Mouse (Mus musculus): ENCODE data around the gene Ckap2l. TPM values are rescaled to one million over a fixed set of nuclear protein-coding genes. Genes with fewer than 3 reads are reported as not detected.
A peak's percentile ranks its signal among the peaks of the same experiment; 100 is the strongest.

Gene Ckap2l
- total RNA-seq (2015; ENCODE audit: low replicate concordance), result 47.4 and 54.4 TPM in 2 replicates
- total RNA-seq (2017; ENCODE audit: low replicate concordance), result 23.1 and 26.3 TPM in 2 replicates

GRCm38 (mm10) chr2:129296671-129297588 is at the start of gene Ckap2l:
Gene Ckap2l, minus strand, starts transcription at chr2:129297212.
- peak; percentile 94 for ATAC-seq (replicated peaks; ENCODE audit: low FRiP score, poor library complexity, severe bottlenecking)

- ATAC-seq (replicated peaks; ENCODE audit: low FRiP score, poor library complexity, severe bottlenecking), result no peak
These were observed 41.2 kb upstream of the Ckap2l start for GRCm38 (mm10) chr2:129338138-129338621.

DNA sequence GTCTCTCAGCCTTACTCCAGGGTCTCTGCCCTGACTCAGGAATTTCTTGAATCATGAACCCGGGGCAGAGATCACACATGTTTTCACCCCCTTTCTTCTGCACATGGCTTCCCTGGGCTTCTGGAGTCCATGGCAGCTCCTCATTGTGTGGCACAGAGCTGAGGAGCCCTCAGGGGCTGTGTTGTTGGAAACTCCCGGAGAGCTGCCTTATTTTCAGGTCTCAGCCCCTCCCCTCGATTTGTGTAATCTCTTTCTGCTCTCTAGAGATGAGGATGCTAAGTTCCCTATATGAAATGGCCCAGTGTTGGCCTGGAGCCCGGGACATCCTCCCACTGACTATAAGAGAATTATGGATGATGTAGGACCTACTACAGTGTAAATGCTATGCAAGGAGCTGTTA is 36.5 kb upstream of the Ckap2l start:
- no peak for ATAC-seq (replicated peaks; ENCODE audit: low FRiP score, poor library complexity, severe bottlenecking)

DNA sequence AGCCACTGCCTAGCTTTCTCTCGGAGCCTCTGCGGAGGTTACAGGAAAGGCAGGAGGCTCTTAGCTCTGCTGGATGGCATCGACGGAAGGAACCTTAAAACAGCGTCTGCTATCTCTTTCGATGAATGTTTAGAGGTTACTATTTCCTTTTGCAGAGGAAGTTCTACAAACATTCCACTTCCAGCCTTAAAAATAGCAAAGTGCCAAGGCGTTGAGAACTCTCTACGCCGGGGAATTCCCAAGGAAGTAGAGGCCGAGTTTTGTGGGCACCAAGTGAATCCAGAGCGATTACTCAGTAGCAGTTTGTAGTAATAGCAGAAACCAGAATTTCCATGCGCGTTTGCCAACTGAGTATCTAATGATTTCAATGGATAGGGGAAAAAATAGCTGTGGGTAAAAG is 33.5 kb upstream of the Ckap2l start:
- ATAC-seq (replicated peaks; ENCODE audit: low FRiP score, poor library complexity, severe bottlenecking), result no peak

DNA sequence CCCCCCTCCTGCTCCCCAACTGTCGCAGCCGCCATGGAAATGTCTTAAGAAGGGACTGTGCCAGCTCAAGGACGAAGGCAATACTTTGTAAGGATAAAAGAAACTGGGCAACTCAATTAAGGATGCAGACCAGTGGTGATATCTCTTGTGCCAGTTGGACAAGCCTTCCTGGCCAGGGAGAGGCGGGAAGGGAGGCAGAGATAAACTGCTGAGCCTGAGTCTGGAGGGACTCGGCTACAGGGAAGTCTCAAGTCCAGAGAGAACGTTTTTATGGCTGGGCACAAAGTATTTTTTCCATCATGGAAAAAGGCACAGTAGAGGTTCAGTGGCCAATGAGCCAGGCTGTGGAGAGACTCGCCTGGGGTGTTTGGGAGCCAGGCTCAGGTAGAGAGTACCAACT is 33.0 kb upstream of the Ckap2l start:
- no peak for ATAC-seq (replicated peaks; ENCODE audit: low FRiP score, poor library complexity, severe bottlenecking)

GRCm38 (mm10) chr2:129328238-129328637 is 31.2 kb upstream of the Ckap2l start:
- no peak for ATAC-seq (replicated peaks; ENCODE audit: low FRiP score, poor library complexity, severe bottlenecking)

GRCm38 (mm10) chr2:129324216-129324615 is 27.2 kb upstream of the Ckap2l start:
- ATAC-seq (replicated peaks; ENCODE audit: low FRiP score, poor library complexity, severe bottlenecking), result no peak

DNA sequence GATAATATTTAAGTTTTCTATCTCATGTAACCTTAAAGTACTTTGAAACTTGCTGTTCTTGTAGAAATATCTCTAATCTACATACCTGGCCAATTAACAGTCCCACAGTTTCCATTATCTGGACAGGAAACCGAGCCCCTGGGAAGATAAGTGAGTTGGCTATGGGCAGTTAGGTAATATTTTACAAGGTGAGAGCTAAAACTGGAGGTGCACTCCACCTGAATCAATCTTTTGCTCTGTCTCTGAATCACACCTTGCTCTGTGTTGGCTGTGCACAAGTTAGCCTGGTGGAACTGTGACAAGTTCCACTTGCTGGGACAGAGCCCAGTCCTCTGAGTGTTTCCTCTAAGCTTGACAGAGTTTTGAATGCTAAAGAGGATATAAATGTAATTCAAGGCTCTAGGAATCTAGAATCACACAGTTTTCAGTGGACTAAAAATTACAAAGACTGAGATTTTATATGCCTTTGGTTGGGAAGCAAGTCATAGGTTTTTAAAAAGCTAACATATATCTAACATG is 25.2 kb upstream of the Ckap2l start:
- no peak for ATAC-seq (replicated peaks; ENCODE audit: low FRiP score, poor library complexity, severe bottlenecking)

GRCm38 (mm10) chr2:129320033-129320605 is 23.1 kb upstream of the Ckap2l start:
- no peak for ATAC-seq (replicated peaks; ENCODE audit: low FRiP score, poor library complexity, severe bottlenecking)

GRCm38 (mm10) chr2:129315831-129316230 is 18.8 kb upstream of the Ckap2l start:
- no peak for ATAC-seq (replicated peaks; ENCODE audit: low FRiP score, poor library complexity, severe bottlenecking)

- ATAC-seq (replicated peaks; ENCODE audit: low FRiP score, poor library complexity, severe bottlenecking), result no peak
These were observed 17.9 kb upstream of the Ckap2l start for GRCm38 (mm10) chr2:129314880-129315279.

GRCm38 (mm10) chr2:129313934-129314333 is 16.9 kb upstream of the Ckap2l start:
- ATAC-seq (replicated peaks; ENCODE audit: low FRiP score, poor library complexity, severe bottlenecking), result no peak

GRCm38 (mm10) chr2:129309836-129310235 is 12.8 kb upstream of the Ckap2l start, which contains the start of gene Il1a:
Gene Il1a, minus strand, starts transcription at chr2:129309972.
- ATAC-seq (replicated peaks; ENCODE audit: low FRiP score, poor library complexity, severe bottlenecking), result no peak

DNA sequence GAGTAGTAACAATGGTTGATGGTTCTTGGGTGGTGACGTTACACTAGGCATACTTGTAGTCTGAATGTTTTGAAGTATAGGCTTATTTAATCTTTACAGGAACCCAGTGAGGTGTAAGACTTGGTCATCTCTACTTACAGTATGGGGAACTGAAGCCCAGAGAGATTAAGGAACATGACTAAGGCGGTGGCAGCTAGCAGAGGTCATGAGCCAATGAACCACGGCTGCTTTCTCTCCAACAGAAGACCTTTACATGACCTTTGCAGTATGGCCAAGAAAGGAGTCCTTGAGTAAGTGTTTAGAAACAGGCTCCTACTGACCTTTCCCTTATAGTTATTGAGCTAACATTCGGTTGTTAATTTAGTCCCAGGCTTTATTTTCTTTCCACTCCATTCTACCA is 9.0 kb upstream of the Ckap2l start:
- ATAC-seq (replicated peaks; ENCODE audit: low FRiP score, poor library complexity, severe bottlenecking), result no peak

DNA sequence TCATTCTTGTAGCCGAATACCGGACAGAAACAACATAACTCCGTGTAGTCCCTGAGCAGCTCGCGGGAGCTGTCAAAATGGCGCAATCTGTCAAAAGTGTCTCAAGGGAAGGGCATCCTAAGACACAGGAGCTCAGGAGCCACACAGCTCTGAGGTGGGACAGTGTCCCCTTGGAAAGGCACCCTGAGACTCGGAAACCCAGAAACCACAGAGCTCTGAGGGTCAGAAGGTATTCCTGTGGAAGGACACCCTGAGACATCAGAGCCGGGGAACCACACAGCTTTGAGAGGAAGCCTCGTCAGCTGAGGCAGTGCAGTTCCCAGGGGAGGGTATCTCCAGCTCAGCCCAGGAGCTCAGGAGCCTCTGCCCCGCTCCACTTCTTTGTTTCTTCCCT is 574 bp upstream of the Ckap2l start:
- peak; percentile 33 for ATAC-seq (replicated peaks; ENCODE audit: low FRiP score, poor library complexity, severe bottlenecking)

GRCm38 (mm10) chr2:129296086-129296485 is 926 bp downstream of the Ckap2l start:
- no peak for ATAC-seq (replicated peaks; ENCODE audit: low FRiP score, poor library complexity, severe bottlenecking)

- no peak for ATAC-seq (replicated peaks; ENCODE audit: low FRiP score, poor library complexity, severe bottlenecking)
These were observed 1.9 kb downstream of the Ckap2l start for GRCm38 (mm10) chr2:129295075-129295474.

DNA sequence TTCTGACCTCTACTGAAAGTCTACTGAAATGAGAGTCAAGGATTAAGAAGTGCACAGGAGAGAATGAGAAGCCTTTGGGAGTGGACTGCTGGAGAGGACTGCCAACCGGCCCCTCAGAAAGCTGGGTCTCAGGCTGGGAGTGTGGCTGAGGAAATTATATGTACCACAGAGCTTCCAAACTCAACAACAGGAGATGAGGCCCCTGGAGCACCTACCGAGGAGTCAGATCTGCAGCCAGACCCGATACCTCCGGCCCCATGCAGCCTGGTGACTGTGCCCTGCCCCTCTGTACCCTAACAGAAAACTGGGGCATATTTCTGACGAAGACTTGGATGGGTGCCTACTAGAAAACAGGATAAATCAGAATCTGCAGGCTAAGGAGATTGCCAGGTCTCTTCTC is 23.2 kb downstream of the Ckap2l start:
- no peak for ATAC-seq (replicated peaks; ENCODE audit: low FRiP score, poor library complexity, severe bottlenecking)

DNA sequence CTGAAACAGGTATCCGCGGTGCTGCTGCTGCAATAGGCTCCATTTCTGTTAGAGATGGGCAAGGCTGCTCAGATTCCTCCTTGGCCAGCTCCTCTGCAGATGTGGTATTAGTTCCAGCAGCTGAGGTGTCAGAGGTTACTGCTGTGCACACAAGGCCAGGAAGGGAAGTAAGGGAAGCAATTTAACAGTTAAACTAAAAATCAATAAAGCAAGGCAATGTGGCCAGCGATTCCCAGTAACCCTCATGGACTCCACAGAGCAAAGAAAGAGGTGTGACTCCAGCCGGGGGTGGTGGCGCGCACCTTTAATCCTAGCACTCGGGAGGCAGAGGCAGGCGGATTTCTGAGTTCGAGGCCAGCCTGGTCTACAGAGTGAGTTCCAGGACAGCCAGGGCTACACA is 26.4 kb downstream of the Ckap2l start:
- ATAC-seq (replicated peaks; ENCODE audit: low FRiP score, poor library complexity, severe bottlenecking), result no peak

DNA sequence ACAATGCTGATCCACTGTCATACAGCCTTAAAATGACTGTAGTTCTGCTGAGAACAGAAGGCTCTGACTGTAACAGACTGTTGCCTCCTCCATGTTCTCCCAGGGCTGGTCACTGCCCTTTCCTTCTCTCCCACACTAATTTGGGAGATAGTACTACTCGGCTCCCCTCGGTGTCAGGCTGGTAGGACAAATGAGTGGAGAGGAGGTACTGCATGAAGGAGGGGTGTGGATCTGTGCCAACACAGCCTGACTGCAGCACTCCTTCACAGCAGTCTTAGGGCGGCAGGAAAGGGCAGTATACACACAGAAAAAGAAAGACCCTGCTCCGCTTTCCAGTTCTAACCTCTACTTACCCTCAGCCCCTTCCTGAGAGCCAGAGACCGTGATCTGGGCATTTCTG is 27.0 kb downstream of the Ckap2l start:
- ATAC-seq (replicated peaks; ENCODE audit: low FRiP score, poor library complexity, severe bottlenecking), result no peak

DNA sequence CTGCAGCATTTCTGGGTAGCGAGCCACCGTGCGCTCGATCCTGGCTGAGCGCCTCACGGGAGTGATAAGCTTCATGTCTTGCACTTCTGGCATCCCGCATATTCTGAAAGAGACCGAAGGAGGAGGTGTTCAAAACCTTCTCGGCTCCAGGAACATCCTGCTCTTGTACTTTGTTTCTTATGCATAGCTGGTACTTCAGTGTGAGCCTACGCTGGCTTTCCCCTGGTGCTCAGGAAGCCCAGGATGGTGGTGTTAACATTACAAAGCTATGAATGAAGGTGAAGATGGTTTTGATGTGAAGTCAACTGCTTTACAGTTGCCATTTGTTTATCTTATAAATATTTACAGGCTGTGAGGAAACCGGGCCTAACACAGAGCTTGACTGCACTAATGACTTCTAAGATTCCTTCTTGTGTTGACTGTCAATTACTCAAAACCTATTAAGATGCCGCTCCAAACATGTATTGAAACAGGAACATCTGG is 27.8 kb downstream of the Ckap2l start:
- ATAC-seq (replicated peaks; ENCODE audit: low FRiP score, poor library complexity, severe bottlenecking), result no peak
